Mouse (Mus musculus) B cell, adult (primary cell): ENCODE measurements around the gene Krt73. TPM values are rescaled to one million over a fixed set of nuclear protein-coding genes. Genes with fewer than 3 reads are reported as not detected.

Experiments used
- total RNA-seq: library from RNA; stranded (reverse); gene quantifications from 4 replicates; pipeline ENCODE4 v1.2.4, GENCODE M21; 2023; ENCODE audit not compliant: inconsistent age

Krt73 gene
- not detected in 4 replicates for total RNA-seq

DNA sequence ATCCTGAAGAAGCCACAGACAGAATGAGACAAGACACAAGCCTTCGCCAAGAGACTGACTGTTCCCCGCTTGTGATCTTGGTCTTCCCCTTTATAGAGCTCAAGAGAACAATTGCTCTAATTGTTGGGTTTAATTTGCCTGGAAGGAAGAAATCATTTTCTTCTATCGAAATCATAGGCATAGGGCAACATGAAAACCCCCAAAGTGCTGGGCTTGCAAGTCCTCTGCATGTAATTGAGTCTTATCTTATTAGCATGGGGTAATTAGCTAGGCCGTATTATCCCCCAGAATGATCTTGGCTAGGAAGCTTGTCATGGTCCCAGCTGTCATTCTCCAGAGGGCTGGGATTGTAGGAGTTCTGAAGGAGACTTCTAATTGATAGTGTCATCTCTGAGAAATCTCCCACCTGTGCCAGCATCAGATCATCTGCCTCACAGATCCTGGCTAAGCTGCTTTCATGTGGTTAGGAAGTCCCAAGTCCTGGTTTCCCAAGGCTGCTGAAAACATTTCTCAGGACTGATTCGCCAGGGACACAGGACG lies at the start of gene Krt73:
Gene Krt73 (minus strand): TSS at position 51 of the 540 bp plus-strand sequence.

GRCm38 (mm10) chr15:101850694-101851093 lies 48.5 kb upstream of the Krt73 start, which contains the start of gene Krt1:
Krt1 (minus strand) TSS chr15:101850794.

DNA sequence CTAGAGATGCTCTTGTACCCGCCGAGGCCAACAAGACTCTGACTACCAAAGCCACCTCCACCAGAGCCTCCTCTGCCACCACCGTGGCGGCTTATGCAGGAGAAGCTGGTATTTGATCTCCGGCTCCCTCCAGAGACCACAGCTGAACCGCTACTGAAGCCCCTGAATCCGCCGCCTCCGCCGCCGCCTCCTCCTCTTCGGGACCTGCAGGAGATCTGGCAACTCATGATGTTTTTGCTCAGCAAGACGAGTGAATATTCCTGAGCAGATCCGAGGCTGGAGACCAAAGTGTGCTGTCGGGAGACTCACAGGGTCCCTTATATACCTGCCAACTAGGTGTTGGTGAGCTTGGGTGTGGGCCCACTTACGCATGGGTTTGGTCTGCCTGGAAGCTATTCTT lies 15.7 kb upstream of the Krt73 start, which contains the start of gene Krt2:
Gene Krt2 (minus strand): TSS at position 295 of the 400 bp plus-strand sequence.

GRCm38 (mm10) chr15:101786360-101786759 lies 15.8 kb downstream of the Krt73 start, which contains the start of gene Krt72:
Krt72 (minus strand) TSS chr15:101786460.

Other genes with a start within 250 kb of the Krt73 start
- not detected in 4 replicates for gene Krt90, start 239.4 kb downstream of the Krt73 start, total RNA-seq
- not detected in 4 replicates for gene Krt75, start 228.4 kb downstream of the Krt73 start, total RNA-seq
- gene Gm5414, start 174.2 kb downstream of the Krt73 start, total RNA-seq: not detected in 4 replicates
- gene Gm5478, start 155.0 kb downstream of the Krt73 start, total RNA-seq: not detected in 4 replicates
- gene Krt6b, start 122.1 kb downstream of the Krt73 start, total RNA-seq: not detected in 4 replicates
- not detected in 4 replicates for gene Krt6a, start 108.0 kb downstream of the Krt73 start, total RNA-seq
- gene Krt5, start 89.4 kb downstream of the Krt73 start, total RNA-seq: not detected in 4 replicates
- not detected in 4 replicates for gene Krt71, start 59.2 kb downstream of the Krt73 start, total RNA-seq
- not detected in 4 replicates for gene Krt72, start 15.9 kb downstream of the Krt73 start, total RNA-seq
- not detected in 4 replicates for gene Krt2, start 15.8 kb upstream of the Krt73 start, total RNA-seq
- gene Krt1, start 48.4 kb upstream of the Krt73 start, total RNA-seq: not detected in 4 replicates
- not detected in 4 replicates for gene Krt77, start 67.4 kb upstream of the Krt73 start, total RNA-seq
- gene Krt76, start 90.6 kb upstream of the Krt73 start, total RNA-seq: not detected in 4 replicates
- not detected in 4 replicates for gene Krt4, start 122.4 kb upstream of the Krt73 start, total RNA-seq
- not detected in 4 replicates for gene Krt79, start 138.0 kb upstream of the Krt73 start, total RNA-seq
- not detected in 4 replicates for gene Krt78, start 151.9 kb upstream of the Krt73 start, total RNA-seq
- gene Krt8, start 202.1 kb upstream of the Krt73 start, total RNA-seq: not detected in 4 replicates
- 0.48 TPM in 1 of 4 replicates, not detected in the others for gene Krt18, start 225.8 kb upstream of the Krt73 start, total RNA-seq